Mouse (Mus musculus) bone marrow macrophage, adult 2 months (primary cell): ENCODE measurements around the gene Tctex1d4.

ENCODE experiments used
- CTCF ChIP-seq: IDR thresholded peaks from 2 replicates; pipeline ENCODE4 v1.5.1; 2012; ENCODE audit warnings: low read depth, mild to moderate bottlenecking, low read length, moderate library complexity
- POLR2A ChIP-seq: IDR thresholded peaks from 2 replicates; pipeline ENCODE4 v1.6.1; 2012; ENCODE audit warnings: mild to moderate bottlenecking, low read depth, low read length, borderline replicate concordance

- no peak for TF ChIP-seq CTCF
- TF ChIP-seq POLR2A = 0 out of 2 replicates have a peak, but pooled peaks have one; percentile 38
These were observed 29.3 kb downstream of the Tctex1d4 start, which contains the start of gene Rps8 for GRCm38 (mm10) chr4:117155792-117156355.
